Mouse (Mus musculus) liver, embryonic 16.5 days (tissue): ENCODE measurements at regions not wholly inside any gene's neighbourhood (a gene's known extent, or its start where the extent isn't known, plus 50 kb on each side); places are given as distances from the start of the nearest gene placed in this dataset.

ENCODE experiments used
- ATAC-seq: fragments of 200-750 bp; cut with Nextera tagmentation; 2 replicates; pipeline ENCODE4 v1.8.0; 2017; ENCODE audit warnings: low read depth, mild to moderate bottlenecking, moderate number of reproducible peaks, moderate library complexity
- H3K27ac ChIP-seq: fragments of 300-500 bp; sonication (generic); 2 replicates; pipeline ENCODE4 v1.5.1; 2014; ENCODE audit warnings: mild to moderate bottlenecking, low read length
- H3K27me3 ChIP-seq: fragments of 300-500 bp; sonication (generic); 2 replicates; pipeline ENCODE4 v1.6.1; 2014; ENCODE audit warnings: low read depth, low read length, mixed read lengths; ENCODE audit not compliant: control insufficient read depth, insufficient read depth
- H3K36me3 ChIP-seq: fragments of 300-500 bp; sonication (generic); 2 replicates; pipeline ENCODE4 v1.6.1; 2014; ENCODE audit warnings: mild to moderate bottlenecking; ENCODE audit not compliant: control insufficient read depth, insufficient read depth
- H3K4me1 ChIP-seq: fragments of 300-500 bp; sonication (generic); 2 replicates; pipeline ENCODE4 v1.6.1; 2014; ENCODE audit warnings: low read depth, low read length, mixed read lengths; ENCODE audit not compliant: control insufficient read depth
- H3K4me2 ChIP-seq: fragments of 300-500 bp; sonication (generic); 2 replicates; pipeline ENCODE4 v1.6.1; 2014; ENCODE audit warnings: low read depth, low read length, mixed read lengths
- H3K4me3 ChIP-seq: fragments of 300-500 bp; sonication (generic); 2 replicates; pipeline ENCODE4 v1.5.1; 2014; ENCODE audit warnings: low read depth, mild to moderate bottlenecking, low read length
- H3K9ac ChIP-seq: fragments of 300-500 bp; sonication (generic); 2 replicates; pipeline ENCODE4 v1.6.1; 2014; ENCODE audit warnings: low read depth, low read length
- H3K9me3 ChIP-seq: fragments of 300-500 bp; sonication (generic); replicated peaks from 2 replicates; pipeline ENCODE4 v1.6.1; 2016; ENCODE audit warnings: low read length; ENCODE audit not compliant: control insufficient read depth
- WGBS: fragments of 180-500 bp; shearing (Covaris S2); extraction: QIAGEN DNeasy Blood & Tissue Kit; methylation state at CpG from one replicate; pipeline ENCODE4 v1.1.7; 2014; ENCODE audit not compliant: insufficient replicate concordance; 5-methylcytosine and 5-hydroxymethylcytosine counted together

DNA sequence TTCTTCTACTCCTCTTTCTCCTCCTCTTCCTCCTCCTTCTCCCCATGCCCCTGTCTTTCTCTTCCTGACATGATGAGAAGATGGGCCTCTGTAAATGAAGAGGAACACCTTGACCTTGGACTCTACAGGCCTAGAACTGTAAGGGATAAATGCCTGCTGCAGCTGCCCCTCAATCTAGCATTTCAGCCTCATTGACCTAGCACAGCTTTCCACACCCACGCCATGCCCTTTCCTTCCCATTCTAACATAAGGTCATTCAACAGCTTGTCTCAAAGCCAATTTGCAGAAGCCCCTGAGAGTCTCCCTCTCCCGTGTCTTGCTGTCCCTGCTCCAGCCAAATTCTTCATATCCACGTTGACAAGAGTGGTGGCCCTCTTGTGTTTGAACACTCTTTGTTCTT, 63.8 kb upstream of the Dscam start:
- Histone ChIP-seq H3K36me3 (no peaks in the 10 kb centered on the region), H3K9ac (no peak overlapping the region), H3K27me3 (no peaks in the 10 kb centered on the region), H3K9me3 (no peaks in the 10 kb centered on the region), H3K27ac (no peak overlapping the region), H3K4me3 (no peak overlapping the region), H3K4me1 (no peaks in the 10 kb centered on the region), H3K4me2 (no peak overlapping the region)
- no peak for ATAC-seq
- WGBS: 41% methylated on average over 3 of the region's 3 CpGs

DNA sequence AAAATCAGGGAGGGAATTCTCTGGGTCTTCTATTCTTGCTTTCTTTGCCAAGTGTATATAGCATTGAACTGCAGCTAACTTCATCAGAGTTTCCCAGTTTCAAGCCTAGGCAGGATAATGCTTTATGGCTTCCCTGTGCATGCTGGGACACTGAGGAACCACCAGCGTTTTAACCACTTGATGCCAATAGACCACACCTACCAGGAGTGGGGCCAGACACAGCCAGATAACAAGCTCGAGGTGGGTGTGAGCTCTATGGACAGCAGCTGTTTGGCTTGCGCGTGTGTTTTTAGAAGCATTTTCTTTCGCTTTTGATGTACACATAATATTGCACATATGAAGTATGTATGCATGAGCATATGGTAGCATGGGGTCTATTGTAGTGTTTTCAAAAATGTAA, 69.1 kb upstream of the Dscam start:
- Histone ChIP-seq H3K4me3 (no peak overlapping the region), H3K4me2 (no peak overlapping the region), H3K36me3 (no peaks in the 10 kb centered on the region), H3K9ac (no peak overlapping the region), H3K27me3 (no peaks in the 10 kb centered on the region), H3K4me1 (peaks cover 2% of the 10 kb centered on the region; the same call in 1 of the 2 replicates), H3K27ac (no peak overlapping the region), H3K9me3 (no peaks in the 10 kb centered on the region)
- no peak for ATAC-seq
- 37% methylated on average over 5 of the region's 5 CpGs for WGBS

DNA sequence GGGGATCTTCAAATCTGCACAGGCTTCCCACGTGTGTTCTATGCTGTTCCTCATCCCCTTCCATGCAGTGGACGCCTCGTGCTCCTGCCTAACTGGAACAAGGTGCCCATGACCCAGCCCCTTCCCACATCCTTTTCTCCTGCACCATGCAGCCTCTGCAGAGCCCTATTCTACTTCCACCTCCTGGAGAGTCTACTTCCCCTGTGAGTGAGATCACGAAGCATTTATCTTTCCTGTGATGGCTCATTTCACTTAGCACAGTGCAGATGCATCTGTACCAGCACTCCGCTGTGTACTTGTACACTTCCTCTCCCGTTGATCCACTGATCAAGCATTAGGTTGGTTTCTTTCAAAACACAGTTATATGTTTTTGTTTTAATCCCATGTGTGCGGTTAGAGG, 69.5 kb upstream of the Dscam start:
- Histone ChIP-seq H3K27ac (no peak overlapping the region), H3K36me3 (no peaks in the 10 kb centered on the region), H3K9ac (no peak overlapping the region), H3K4me2 (no peak overlapping the region), H3K4me3 (no peak overlapping the region), H3K27me3 (no peaks in the 10 kb centered on the region), H3K4me1 (peaks cover 2% of the 10 kb centered on the region; the same call in 1 of the 2 replicates), H3K9me3 (no peaks in the 10 kb centered on the region)
- no peak for ATAC-seq
- WGBS: 25% methylated on average over 7 of the region's 7 CpGs

DNA sequence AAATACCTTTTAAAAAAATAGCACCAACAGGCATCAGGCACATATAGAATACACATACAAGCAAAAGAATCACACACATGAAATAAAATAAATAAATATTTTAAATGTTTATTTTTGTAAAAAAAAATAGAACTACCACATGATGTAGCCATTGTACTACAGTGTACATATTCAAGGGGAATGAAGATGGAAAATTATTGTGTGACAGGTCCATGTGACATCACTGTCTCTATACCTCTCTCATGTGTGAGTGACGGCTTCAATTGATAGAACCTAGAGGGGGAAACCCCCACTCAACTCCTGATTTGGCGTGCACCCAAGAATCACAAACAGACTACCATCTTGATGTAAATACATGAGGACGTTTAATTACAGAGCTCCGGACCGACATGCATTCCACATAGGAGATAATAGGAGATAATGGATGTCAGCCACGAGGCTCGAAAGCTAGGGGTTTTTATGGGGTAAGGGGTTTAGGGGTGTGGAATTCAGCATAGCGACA, 70.4 kb upstream of the Dscam start:
- WGBS: 52% methylated on average over 8 of the region's 8 CpGs
- ATAC-seq: no peak

DNA sequence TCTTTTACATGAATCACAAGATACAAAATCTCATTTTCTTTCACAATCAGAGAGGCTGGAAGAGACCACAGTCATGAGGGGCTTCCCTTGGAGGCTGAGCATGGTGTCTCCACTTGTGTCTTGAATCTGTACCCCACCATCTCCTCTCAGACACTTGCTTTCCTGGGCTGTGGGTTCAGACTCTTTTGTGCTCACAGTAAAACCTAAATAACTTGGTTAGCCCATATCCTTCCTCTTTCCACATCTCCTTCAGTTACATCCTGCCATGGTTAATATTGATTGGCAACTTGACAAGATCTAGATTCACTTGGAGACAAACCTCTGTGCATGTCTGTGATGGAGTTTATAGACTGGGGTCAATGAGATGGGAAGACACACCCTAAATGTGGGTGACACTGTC, 71.1 kb upstream of the Dscam start:
- ATAC-seq: no peak

More for the DNA sequence above, 70.4 kb upstream of the Dscam start:
- H3K27ac ChIP-seq: no peak overlapping the region
- no peaks in the 10 kb centered on the region for H3K9me3 ChIP-seq
- no peaks in the 10 kb centered on the region for H3K27me3 ChIP-seq
- H3K4me1 ChIP-seq: peaks cover 2% of the 10 kb centered on the region; the same call in 1 of the 2 replicates
- H3K36me3 ChIP-seq: no peaks in the 10 kb centered on the region
- no peak overlapping the region for H3K4me3 ChIP-seq
- no peak overlapping the region for H3K4me2 ChIP-seq
- no peak overlapping the region for H3K9ac ChIP-seq

DNA sequence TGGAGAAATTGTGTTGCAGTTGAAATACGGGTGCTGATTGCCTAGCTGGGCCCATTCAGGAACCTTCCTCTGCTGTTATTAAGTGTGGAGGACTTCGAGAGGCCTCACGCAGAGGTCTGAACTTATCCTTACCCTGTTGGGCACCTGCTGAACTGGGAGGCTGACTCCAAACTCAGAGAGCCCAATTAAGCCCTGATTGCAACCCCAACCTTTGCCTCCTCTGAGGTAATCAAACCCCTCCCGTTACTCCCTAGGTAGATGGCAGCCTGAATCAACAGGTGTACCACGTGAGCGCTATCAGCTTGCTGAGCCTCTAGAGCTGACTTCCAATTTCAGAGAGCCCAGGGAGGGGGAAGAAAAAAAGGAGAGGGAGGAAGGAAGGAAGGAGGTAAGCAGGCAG, 79.9 kb upstream of the Dscam start:
- Histone ChIP-seq H3K36me3 (no peaks in the 10 kb centered on the region), H3K4me1 (no peaks in the 10 kb centered on the region), H3K4me2 (no peak overlapping the region), H3K27me3 (no peaks in the 10 kb centered on the region), H3K27ac (no peak overlapping the region), H3K9ac (no peak overlapping the region), H3K4me3 (no peak overlapping the region), H3K9me3 (no peaks in the 10 kb centered on the region)
- ATAC-seq: no peak
- 57% methylated on average over 6 of the region's 6 CpGs for WGBS

More for the DNA sequence above, 71.1 kb upstream of the Dscam start:
- no peaks in the 10 kb centered on the region for H3K9me3 ChIP-seq
- no peak overlapping the region for H3K9ac ChIP-seq
- no peaks in the 10 kb centered on the region for H3K36me3 ChIP-seq
- peaks cover 2% of the 10 kb centered on the region; the same call in 1 of the 2 replicates for H3K4me1 ChIP-seq
- no peak overlapping the region for H3K27ac ChIP-seq
- H3K4me2 ChIP-seq: no peak overlapping the region
- no peak overlapping the region for H3K4me3 ChIP-seq
- no peaks in the 10 kb centered on the region for H3K27me3 ChIP-seq

DNA sequence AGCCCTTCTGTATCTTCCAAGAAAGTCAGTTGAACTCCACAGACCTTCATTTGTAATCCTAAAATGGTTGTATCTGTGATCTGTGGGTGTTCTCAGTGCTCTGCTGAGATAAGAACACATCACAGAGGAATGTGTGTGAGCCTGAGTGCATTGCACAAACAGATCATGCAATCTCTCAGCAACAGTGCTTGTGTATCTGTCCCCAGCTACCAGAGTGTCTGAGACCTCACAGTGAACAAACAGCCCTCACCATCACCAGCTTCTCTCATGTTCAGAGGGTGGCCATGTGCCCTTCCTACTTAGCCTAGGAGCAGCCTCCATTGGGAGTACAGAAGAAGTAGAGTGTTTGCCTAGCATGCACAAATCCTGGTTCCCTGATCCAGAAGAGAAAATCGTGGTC, 82.0 kb upstream of the Dscam start:
- H3K9me3 ChIP-seq: no peaks in the 10 kb centered on the region

DNA sequence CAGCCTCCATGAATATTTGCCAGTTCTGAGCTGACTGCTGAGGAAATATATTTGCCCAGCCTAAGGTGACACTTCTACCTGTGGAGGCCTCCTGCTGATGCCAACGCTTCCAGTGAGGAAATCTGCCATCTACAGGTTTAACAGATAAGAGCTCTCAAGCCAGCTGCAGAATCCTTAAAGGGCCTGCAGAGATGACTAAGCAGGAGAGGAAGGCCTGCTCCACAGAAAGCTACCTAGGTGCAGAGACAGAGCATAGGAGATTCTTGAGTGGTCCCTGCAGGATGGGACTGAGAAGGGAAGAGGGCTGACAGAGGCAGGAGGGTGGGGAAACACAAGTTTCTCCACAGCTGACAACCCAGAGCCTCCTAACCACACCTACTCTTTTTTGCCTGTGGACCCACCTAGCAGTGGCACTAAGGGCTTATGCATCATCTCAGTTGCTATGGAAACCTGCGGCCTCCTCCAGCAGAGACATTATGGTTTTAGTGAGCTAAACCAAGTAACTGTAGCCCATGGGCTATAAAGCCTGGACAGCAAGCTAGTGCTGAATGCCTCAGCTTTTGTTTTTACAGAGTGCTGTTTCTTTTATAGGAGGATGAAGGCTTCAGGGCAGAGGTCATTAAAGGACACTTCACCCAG, 82.6 kb upstream of the Dscam start:
- 40% methylated on average over 2 of the region's 2 CpGs for WGBS
- Histone ChIP-seq H3K4me3 (no peak overlapping the region), H3K9me3 (no peaks in the 10 kb centered on the region)

More for the DNA sequence above, 82.0 kb upstream of the Dscam start:
- Histone ChIP-seq H3K4me3 (no peak overlapping the region), H3K4me2 (no peak overlapping the region), H3K36me3 (no peaks in the 10 kb centered on the region), H3K9ac (no peak overlapping the region), H3K27me3 (no peaks in the 10 kb centered on the region), H3K27ac (no peak overlapping the region), H3K4me1 (no peaks in the 10 kb centered on the region)
- no peak; the same call in 1 of the 2 replicates for ATAC-seq
- 58% methylated on average over 1 of the region's 1 CpGs for WGBS

DNA sequence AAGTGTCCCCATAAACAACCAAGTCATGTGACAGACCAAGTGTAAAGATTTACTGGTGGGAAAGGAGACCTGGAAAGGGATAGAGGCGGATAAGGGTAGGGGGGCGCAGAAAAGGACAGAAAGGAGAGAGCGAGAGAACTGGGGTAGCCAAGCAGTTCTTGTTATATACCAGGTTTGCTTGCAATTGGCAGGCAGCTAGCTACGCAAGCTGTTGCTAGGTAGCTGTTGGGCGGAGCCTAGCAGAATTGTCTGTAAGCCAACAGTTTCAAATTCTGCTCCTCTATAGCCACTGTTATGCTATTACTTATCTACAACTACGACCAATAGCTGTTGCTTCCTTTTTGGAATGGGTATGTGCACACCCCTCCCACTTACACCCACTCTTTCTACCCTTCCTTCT, 88.3 kb upstream of the Dscam start:
- Histone ChIP-seq H3K4me3 (no peak overlapping the region), H3K27me3 (no peaks in the 10 kb centered on the region), H3K36me3 (no peaks in the 10 kb centered on the region), H3K9me3 (no peaks in the 10 kb centered on the region), H3K4me2 (no peak overlapping the region), H3K9ac (no peak overlapping the region), H3K27ac (no peak overlapping the region), H3K4me1 (no peaks in the 10 kb centered on the region)
- 70% methylated on average over 6 of the region's 6 CpGs for WGBS
- ATAC-seq: no peak

More for the DNA sequence above, 82.6 kb upstream of the Dscam start:
- no peak overlapping the region for H3K9ac ChIP-seq
- no peak for ATAC-seq
- no peaks in the 10 kb centered on the region for H3K4me1 ChIP-seq
- H3K27me3 ChIP-seq: no peaks in the 10 kb centered on the region
- no peak overlapping the region for H3K27ac ChIP-seq
- no peaks in the 10 kb centered on the region for H3K36me3 ChIP-seq
- no peak overlapping the region for H3K4me2 ChIP-seq
